Mouse (Mus musculus) liver, embryonic 16.5 days (tissue): ENCODE results near the gene Itln1. TPM values are rescaled to one million over a fixed set of nuclear protein-coding genes. Genes with fewer than 3 reads are reported as not detected.

ENCODE experiments used
- ATAC-seq: fragments of 200-750 bp; cut with Nextera tagmentation; 2 replicates; pipeline ENCODE4 v1.8.0; 2017; ENCODE audit warnings: low read depth, mild to moderate bottlenecking, moderate number of reproducible peaks, moderate library complexity
- H3K27ac ChIP-seq: fragments of 300-500 bp; sonication (generic); 2 replicates; pipeline ENCODE4 v1.5.1; 2014; ENCODE audit warnings: mild to moderate bottlenecking, low read length
- H3K27me3 ChIP-seq: fragments of 300-500 bp; sonication (generic); 2 replicates; pipeline ENCODE4 v1.6.1; 2014; ENCODE audit warnings: low read depth, low read length, mixed read lengths; ENCODE audit not compliant: control insufficient read depth, insufficient read depth
- H3K36me3 ChIP-seq: fragments of 300-500 bp; sonication (generic); 2 replicates; pipeline ENCODE4 v1.6.1; 2014; ENCODE audit warnings: mild to moderate bottlenecking; ENCODE audit not compliant: control insufficient read depth, insufficient read depth
- H3K4me1 ChIP-seq: fragments of 300-500 bp; sonication (generic); 2 replicates; pipeline ENCODE4 v1.6.1; 2014; ENCODE audit warnings: low read depth, low read length, mixed read lengths; ENCODE audit not compliant: control insufficient read depth
- H3K4me2 ChIP-seq: fragments of 300-500 bp; sonication (generic); 2 replicates; pipeline ENCODE4 v1.6.1; 2014; ENCODE audit warnings: low read depth, low read length, mixed read lengths
- H3K4me3 ChIP-seq: fragments of 300-500 bp; sonication (generic); 2 replicates; pipeline ENCODE4 v1.5.1; 2014; ENCODE audit warnings: low read depth, mild to moderate bottlenecking, low read length
- H3K9ac ChIP-seq: fragments of 300-500 bp; sonication (generic); 2 replicates; pipeline ENCODE4 v1.6.1; 2014; ENCODE audit warnings: low read depth, low read length
- H3K9me3 ChIP-seq: fragments of 300-500 bp; sonication (generic); replicated peaks from 2 replicates; pipeline ENCODE4 v1.6.1; 2016; ENCODE audit warnings: low read length; ENCODE audit not compliant: control insufficient read depth
- WGBS: fragments of 180-500 bp; shearing (Covaris S2); extraction: QIAGEN DNeasy Blood & Tissue Kit; methylation state at CpG from one replicate; pipeline ENCODE4 v1.1.7; 2014; ENCODE audit not compliant: insufficient replicate concordance; 5-methylcytosine and 5-hydroxymethylcytosine counted together
- polyA plus RNA-seq: library from polyadenylated mRNA; unstranded; fragments of >200 nt; fragmentation: Nextera tagmentation; extraction: Ambion mirVana; gene quantifications from 2 replicates; pipeline ENCODE4 v1.2.1, GENCODE M21; 2015

The Itln1 gene
- polyA plus RNA-seq, 1 experiment from 2014 or later, result not detected

- no peak for ATAC-seq
- Histone ChIP-seq H3K27me3 (no peaks in the 10 kb centered on the region), H3K4me2 (no peak overlapping the region), H3K4me3 (no peak overlapping the region), H3K4me1 (peaks cover 4% of the 10 kb centered on the region; the same call in 1 of the 2 replicates), H3K36me3 (no peaks in the 10 kb centered on the region), H3K9me3 (no peaks in the 10 kb centered on the region), H3K9ac (no peak overlapping the region), H3K27ac (0 out of 2 replicates have a peak overlapping the region, but pooled peaks have one; percentile 12)
- WGBS, result 38% methylated on average over 1 of the region's 1 CpGs
These were observed 26.1 kb upstream of the Itln1 start for GRCm38 (mm10) chr1:171561200-171561599.

- Histone ChIP-seq H3K27ac (no peak overlapping the region), H3K4me3 (no peak overlapping the region), H3K36me3 (no peaks in the 10 kb centered on the region), H3K27me3 (no peaks in the 10 kb centered on the region), H3K4me1 (no peaks in the 10 kb centered on the region), H3K4me2 (no peak overlapping the region), H3K9me3 (no peaks in the 10 kb centered on the region), H3K9ac (no peak overlapping the region)
- ATAC-seq, result no peak
- 17% methylated on average over 2 of the region's 2 CpGs for WGBS
These were observed 25.2 kb upstream of the Itln1 start for GRCm38 (mm10) chr1:171560262-171560661.

GRCm38 (mm10) chr1:171558898-171559297 lies 23.8 kb upstream of the Itln1 start, which contains the start of gene Cd244a:
Gene Cd244a, plus strand, starts transcription at chr1:171559193.
- no peak for ATAC-seq
- H3K4me1 ChIP-seq, result no peaks in the 10 kb centered on the region
- H3K27me3 ChIP-seq, result no peaks in the 10 kb centered on the region
- H3K36me3 ChIP-seq, result no peaks in the 10 kb centered on the region
- H3K9me3 ChIP-seq, result no peaks in the 10 kb centered on the region
- no peak within 1 kb of the TSS for H3K27ac ChIP-seq
- H3K4me3 ChIP-seq, result no peak within 1 kb of the TSS
- H3K4me2 ChIP-seq, result no peak within 1 kb of the TSS
- H3K9ac ChIP-seq, result no peak within 1 kb of the TSS
- 14% methylated on average over 4 of the region's 4 CpGs for WGBS

- 47% methylated on average over 6 of the region's 6 CpGs for WGBS
- Histone ChIP-seq H3K9me3 (no peaks in the 10 kb centered on the region), H3K27ac (no peak overlapping the region), H3K9ac (no peak overlapping the region), H3K4me1 (no peaks in the 10 kb centered on the region), H3K4me2 (no peak overlapping the region), H3K27me3 (no peaks in the 10 kb centered on the region), H3K36me3 (no peaks in the 10 kb centered on the region), H3K4me3 (no peak overlapping the region)
- ATAC-seq, result no peak
These were observed 23.3 kb upstream of the Itln1 start for GRCm38 (mm10) chr1:171558407-171558806.

GRCm38 (mm10) chr1:171556366-171556765 lies 21.3 kb upstream of the Itln1 start:
- Histone ChIP-seq H3K9me3 (no peaks in the 10 kb centered on the region), H3K9ac (no peak overlapping the region), H3K4me1 (no peaks in the 10 kb centered on the region), H3K4me3 (no peak overlapping the region), H3K27me3 (no peaks in the 10 kb centered on the region), H3K4me2 (no peak overlapping the region), H3K27ac (no peak overlapping the region), H3K36me3 (no peaks in the 10 kb centered on the region)
- WGBS, result 58% methylated on average over 2 of the region's 2 CpGs
- no peak for ATAC-seq

- H3K4me2 ChIP-seq, result no peak overlapping the region
- no peak for ATAC-seq
- no peaks in the 10 kb centered on the region for H3K27me3 ChIP-seq
- H3K27ac ChIP-seq, result no peak overlapping the region
- no peaks in the 10 kb centered on the region for H3K4me1 ChIP-seq
- no peak overlapping the region for H3K9ac ChIP-seq
- WGBS, result 66% methylated on average over 11 of the region's 11 CpGs
- H3K4me3 ChIP-seq, result no peak overlapping the region
- H3K36me3 ChIP-seq, result no peaks in the 10 kb centered on the region
- no peaks in the 10 kb centered on the region for H3K9me3 ChIP-seq
These were observed 18.6 kb upstream of the Itln1 start for GRCm38 (mm10) chr1:171553359-171554341.

GRCm38 (mm10) chr1:171552230-171552629 lies 17.1 kb upstream of the Itln1 start:
- Histone ChIP-seq H3K36me3 (no peaks in the 10 kb centered on the region), H3K4me1 (no peaks in the 10 kb centered on the region), H3K27me3 (no peaks in the 10 kb centered on the region), H3K4me2 (no peak overlapping the region), H3K4me3 (no peak overlapping the region), H3K27ac (no peak overlapping the region), H3K9ac (no peak overlapping the region), H3K9me3 (no peaks in the 10 kb centered on the region)
- 46% methylated on average over 2 of the region's 2 CpGs for WGBS
- ATAC-seq, result no peak

- H3K4me2 ChIP-seq, result no peak overlapping the region
- no peak for ATAC-seq
- H3K9ac ChIP-seq, result no peak overlapping the region
- H3K27ac ChIP-seq, result no peak overlapping the region
- H3K36me3 ChIP-seq, result no peaks in the 10 kb centered on the region
- H3K4me1 ChIP-seq, result no peaks in the 10 kb centered on the region
- H3K9me3 ChIP-seq, result no peaks in the 10 kb centered on the region
- no peaks in the 10 kb centered on the region for H3K27me3 ChIP-seq
- H3K4me3 ChIP-seq, result no peak overlapping the region
- 27% methylated on average over 7 of the region's 7 CpGs for WGBS
These were observed 16.2 kb upstream of the Itln1 start for GRCm38 (mm10) chr1:171551326-171551725.

- 43% methylated on average over 1 of the region's 1 CpGs for WGBS
- Histone ChIP-seq H3K4me2 (no peak overlapping the region), H3K27me3 (no peaks in the 10 kb centered on the region), H3K4me3 (no peak overlapping the region), H3K9ac (no peak overlapping the region), H3K4me1 (no peaks in the 10 kb centered on the region), H3K27ac (no peak overlapping the region), H3K36me3 (no peaks in the 10 kb centered on the region), H3K9me3 (no peaks in the 10 kb centered on the region)
- ATAC-seq, result no peak
These were observed 5.6 kb upstream of the Itln1 start for GRCm38 (mm10) chr1:171540694-171541093.
